Mouse (Mus musculus) thymus, adult 2 months (tissue): ENCODE measurements around the gene Gm28043.

ENCODE experiments used
- CTCF ChIP-seq: fragments of 200-500 bp; IDR thresholded peaks from 2 replicates; pipeline ENCODE4 v1.5.1; 2012; ENCODE audit warnings: mild to moderate bottlenecking, control low read depth, low read length, moderate library complexity, borderline replicate concordance; ENCODE audit not compliant: control insufficient read depth, poor library complexity, insufficient read depth; ENCODE audit errors: extremely low read depth
- POLR2A ChIP-seq: fragments of 200-500 bp; IDR thresholded peaks from 2 replicates; pipeline ENCODE4 v1.6.1; 2012; ENCODE audit warnings: mild to moderate bottlenecking, low read length, control low read depth, moderate library complexity; ENCODE audit not compliant: control insufficient read depth, poor library complexity, insufficient read depth; ENCODE audit errors: extremely low read depth

DNA sequence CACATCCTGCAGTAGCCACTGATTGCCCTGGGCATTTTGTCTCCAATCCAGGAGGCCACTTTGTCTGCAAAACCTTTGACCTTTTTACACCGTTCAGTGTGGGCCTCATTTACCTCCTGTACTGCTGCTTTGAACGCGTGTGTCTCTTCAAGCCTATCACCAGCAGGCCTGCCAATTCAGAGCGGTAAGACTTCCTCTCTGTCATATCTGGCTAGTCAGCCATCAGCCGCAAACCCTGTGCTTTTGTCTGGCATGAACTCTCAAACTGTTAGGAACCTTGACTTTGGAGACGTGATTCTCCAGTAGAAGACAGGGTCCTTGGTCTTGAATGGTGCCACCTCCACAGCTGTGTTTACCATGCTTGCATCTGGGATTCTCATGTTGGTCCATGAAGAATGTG is 75.6 kb downstream of the Gm28043 start:
- TF ChIP-seq CTCF, result no peak
- TF ChIP-seq POLR2A, result no peak
